Mouse (Mus musculus) embryo, embryonic 10.5 days (tissue): Measurements from ENCODE around the gene Ier5.

Experiments
- DNase-seq: peaks from one replicate; pipeline ENCODE4 v3.0.0-alpha.2; 2015; ENCODE audit warnings: low spot score

Ier5 gene

GRCm38 (mm10) chr1:155098486-155099279 lies 753 bp downstream of the Ier5 start:
- DNase-seq = peak; percentile 60

- no peak for DNase-seq
Measured at GRCm38 (mm10) chr1:155097931-155098485, 1.4 kb downstream of the Ier5 start.

GRCm38 (mm10) chr1:155097354-155097753 lies 2.1 kb downstream of the Ier5 start:
- no peak for DNase-seq

GRCm38 (mm10) chr1:155096620-155097261 lies 2.7 kb downstream of the Ier5 start:
- no peak for DNase-seq

GRCm38 (mm10) chr1:155093971-155094707 lies 5.3 kb downstream of the Ier5 start:
- no peak for DNase-seq

- no peak for DNase-seq
Measured at GRCm38 (mm10) chr1:155093145-155093791, 6.2 kb downstream of the Ier5 start.

GRCm38 (mm10) chr1:155091842-155092800 lies 7.3 kb downstream of the Ier5 start:
- no peak for DNase-seq

- DNase-seq = no peak
Measured at GRCm38 (mm10) chr1:155091374-155091841, 8.0 kb downstream of the Ier5 start.

- no peak for DNase-seq
Measured at GRCm38 (mm10) chr1:155090736-155091135, 8.7 kb downstream of the Ier5 start.

- no peak for DNase-seq
Measured at GRCm38 (mm10) chr1:155090327-155090726, 9.1 kb downstream of the Ier5 start.

GRCm38 (mm10) chr1:155088847-155089603 lies 10.4 kb downstream of the Ier5 start:
- DNase-seq = no peak

- no peak for DNase-seq
Measured at GRCm38 (mm10) chr1:155088046-155088445, 11.4 kb downstream of the Ier5 start.

GRCm38 (mm10) chr1:155086893-155087292 lies 12.5 kb downstream of the Ier5 start:
- no peak for DNase-seq

- no peak for DNase-seq
Measured at GRCm38 (mm10) chr1:155086416-155086815, 13.0 kb downstream of the Ier5 start.

GRCm38 (mm10) chr1:155084839-155085238 lies 14.6 kb downstream of the Ier5 start:
- DNase-seq = no peak

GRCm38 (mm10) chr1:155083271-155084265 lies 15.9 kb downstream of the Ier5 start:
- peak; percentile 94 for DNase-seq

- DNase-seq = peak; percentile 92
Measured at GRCm38 (mm10) chr1:155082965-155083268, 16.5 kb downstream of the Ier5 start.

- no peak for DNase-seq
Measured at GRCm38 (mm10) chr1:155082158-155082964, 17.1 kb downstream of the Ier5 start.
